Mouse (Mus musculus) spleen, adult 2 months (tissue): ENCODE measurements at regions not wholly inside any gene's neighbourhood (a gene's known extent, or its start where the extent isn't known, plus 50 kb on each side); places are given as distances from the start of the nearest gene placed in this dataset.

Source experiments
- DNase-seq, 2 experiments: peaks; one replicate each; pipeline versions ENCODE4 v3.0.0 to v3.0.0-alpha.2; 2012 to 2021; ENCODE audit warnings: low spot score in 2 of 2, low read depth in 1 of 2
- H3K27ac ChIP-seq: fragments of 200-500 bp; 2 replicates; pipeline ENCODE4 v1.5.1; 2012; ENCODE audit warnings: low read length, inconsistent platforms; ENCODE audit not compliant: insufficient read depth
- H3K27me3 ChIP-seq: fragments of 200-500 bp; 2 replicates; pipeline ENCODE4 v1.6.1; 2012; ENCODE audit warnings: mild to moderate bottlenecking, moderate library complexity, low read length, inconsistent platforms; ENCODE audit not compliant: control insufficient read depth, insufficient read depth
- H3K36me3 ChIP-seq: fragments of 200-500 bp; 2 replicates; pipeline ENCODE4 v1.6.1; 2012; ENCODE audit warnings: mild to moderate bottlenecking, low read length, inconsistent platforms; ENCODE audit not compliant: control insufficient read depth, insufficient read depth
- H3K4me1 ChIP-seq: fragments of 200-500 bp; 2 replicates; pipeline ENCODE4 v1.6.1; 2011; ENCODE audit warnings: inconsistent platforms; ENCODE audit not compliant: control insufficient read depth, insufficient read depth, insufficient read length
- H3K4me3 ChIP-seq: fragments of 200-500 bp; 2 replicates; pipeline ENCODE4 v1.5.1; 2011; ENCODE audit warnings: mild to moderate bottlenecking, inconsistent platforms; ENCODE audit not compliant: insufficient read depth, insufficient read length; ENCODE audit errors: extremely low read depth
- CTCF ChIP-seq: fragments of 200-500 bp; IDR thresholded peaks from 2 replicates; pipeline ENCODE4 v1.5.1; 2011; ENCODE audit warnings: mild to moderate bottlenecking, inconsistent platforms; ENCODE audit not compliant: insufficient read depth, insufficient read length, insufficient replicate concordance; ENCODE audit errors: extremely low read depth
- POLR2A ChIP-seq: fragments of 200-500 bp; IDR thresholded peaks from 2 replicates; pipeline ENCODE4 v1.6.1; 2011; ENCODE audit warnings: low read depth, low read length, inconsistent platforms
- WGBS: fragments of 180-500 bp; shearing (Covaris S2); methylation state at CpG from one replicate; pipeline ENCODE4 v1.1.7; 2018; 5-methylcytosine and 5-hydroxymethylcytosine counted together

- 8% methylated on average over 3 of the region's 3 CpGs for WGBS
- no peak for DNase-seq
- Histone ChIP-seq H3K4me3 (no peak overlapping the region), H3K27me3 (no peaks in the 10 kb centered on the region), H3K27ac (no peak overlapping the region), H3K4me1 (no peaks in the 10 kb centered on the region), H3K36me3 (no peaks in the 10 kb centered on the region)
- TF ChIP-seq POLR2A (no peak), CTCF (no peak)
These were observed 840.3 kb upstream of the Marcks start for GRCm38 (mm10) chr10:37978899-37979539.

DNA sequence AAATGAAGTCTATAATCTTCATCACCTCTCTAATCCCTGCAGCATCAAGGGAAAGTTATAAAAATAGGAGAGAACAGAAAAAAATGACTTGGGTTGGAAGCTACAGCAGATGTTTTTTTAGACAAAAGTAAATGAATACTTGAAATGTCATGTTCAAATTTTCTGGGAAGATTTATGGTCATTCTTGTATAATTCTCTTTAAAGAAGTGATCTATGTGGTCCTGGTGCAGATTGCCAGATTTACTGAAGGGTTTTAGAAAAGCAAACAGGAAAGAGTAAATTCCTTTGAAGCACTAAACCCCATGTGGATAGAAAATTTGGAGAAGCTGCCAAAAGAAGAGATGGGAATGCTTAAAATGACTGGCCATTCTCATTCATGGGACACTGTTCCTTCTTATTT is 821.3 kb upstream of the Marcks start:
- Histone ChIP-seq H3K27ac (no peak overlapping the region), H3K4me1 (no peaks in the 10 kb centered on the region), H3K27me3 (no peaks in the 10 kb centered on the region), H3K36me3 (no peaks in the 10 kb centered on the region), H3K4me3 (no peak overlapping the region)
- no peak for DNase-seq
- TF ChIP-seq CTCF, result no peak
- no peak for TF ChIP-seq POLR2A

DNA sequence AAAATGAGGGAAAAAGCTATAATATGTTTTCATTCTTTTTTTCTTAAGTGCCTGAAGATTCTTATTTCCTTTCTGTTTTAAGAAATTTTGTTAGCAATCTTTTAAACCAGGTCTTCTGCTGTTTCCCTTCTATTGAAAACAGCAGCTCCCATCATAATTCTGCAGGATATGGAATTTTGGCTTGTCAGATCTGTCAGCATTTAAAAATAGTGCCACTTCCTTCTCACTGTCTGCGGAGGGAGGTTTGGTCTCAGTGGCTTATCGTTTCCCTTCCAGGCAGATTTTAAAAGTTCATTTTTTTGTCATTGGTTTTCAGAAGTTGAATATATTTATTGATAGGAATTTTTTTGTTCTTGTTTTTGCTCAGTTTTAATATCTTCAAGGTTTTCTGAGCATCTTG is 776.1 kb upstream of the Marcks start:
- WGBS, result 24% methylated on average over 2 of the region's 2 CpGs
- TF ChIP-seq CTCF (no peak), POLR2A (no peak)
- DNase-seq, result no peak

GRCm38 (mm10) chr10:37911669-37912068 is 772.9 kb upstream of the Marcks start:
- no peaks in the 10 kb centered on the region for H3K27me3 ChIP-seq
- H3K36me3 ChIP-seq, result no peaks in the 10 kb centered on the region
- no peak for DNase-seq
- H3K4me3 ChIP-seq, result no peak overlapping the region
- TF ChIP-seq POLR2A, result no peak
- TF ChIP-seq CTCF, result no peak
- H3K4me1 ChIP-seq, result no peaks in the 10 kb centered on the region
- H3K27ac ChIP-seq, result no peak overlapping the region

More for the DNA sequence above, 776.1 kb upstream of the Marcks start:
- H3K4me3 ChIP-seq, result no peak overlapping the region
- no peaks in the 10 kb centered on the region for H3K4me1 ChIP-seq
- no peak overlapping the region for H3K27ac ChIP-seq
- H3K36me3 ChIP-seq, result no peaks in the 10 kb centered on the region
- no peaks in the 10 kb centered on the region for H3K27me3 ChIP-seq

- no peak overlapping the region for H3K27ac ChIP-seq
- no peak overlapping the region for H3K4me3 ChIP-seq
- H3K27me3 ChIP-seq, result no peaks in the 10 kb centered on the region
- TF ChIP-seq POLR2A, result no peak
- TF ChIP-seq CTCF, result no peak
- H3K36me3 ChIP-seq, result no peaks in the 10 kb centered on the region
- no peak for DNase-seq
- no peaks in the 10 kb centered on the region for H3K4me1 ChIP-seq
- 83% methylated on average over 2 of the region's 2 CpGs for WGBS
These were observed 769.6 kb upstream of the Marcks start for GRCm38 (mm10) chr10:37908276-37908675.

DNA sequence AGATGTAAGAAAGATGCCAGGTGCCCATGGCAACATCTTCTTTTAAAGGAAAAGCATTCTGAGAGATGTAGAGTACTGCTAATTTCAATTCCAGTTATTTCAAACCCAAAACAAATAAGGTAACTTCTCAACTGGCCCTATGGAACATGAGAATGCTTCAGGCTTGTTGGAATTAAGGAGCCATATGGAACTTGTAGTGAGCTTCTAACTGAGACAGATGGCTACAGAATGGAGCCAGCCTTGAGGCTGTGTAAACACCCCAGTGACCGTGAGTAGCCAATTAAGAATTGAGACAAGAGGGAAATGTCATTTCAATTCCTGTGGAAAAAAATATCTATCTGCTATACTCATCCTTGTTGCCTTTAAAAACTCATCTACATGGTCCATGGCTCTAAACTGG is 769.0 kb upstream of the Marcks start:
- no peaks in the 10 kb centered on the region for H3K4me1 ChIP-seq
- no peak for TF ChIP-seq POLR2A
- no peak for TF ChIP-seq CTCF
- no peaks in the 10 kb centered on the region for H3K36me3 ChIP-seq
- H3K4me3 ChIP-seq, result no peak overlapping the region
- no peak overlapping the region for H3K27ac ChIP-seq
- no peaks in the 10 kb centered on the region for H3K27me3 ChIP-seq
- 78% methylated on average over 1 of the region's 1 CpGs for WGBS
- DNase-seq, result no peak

DNA sequence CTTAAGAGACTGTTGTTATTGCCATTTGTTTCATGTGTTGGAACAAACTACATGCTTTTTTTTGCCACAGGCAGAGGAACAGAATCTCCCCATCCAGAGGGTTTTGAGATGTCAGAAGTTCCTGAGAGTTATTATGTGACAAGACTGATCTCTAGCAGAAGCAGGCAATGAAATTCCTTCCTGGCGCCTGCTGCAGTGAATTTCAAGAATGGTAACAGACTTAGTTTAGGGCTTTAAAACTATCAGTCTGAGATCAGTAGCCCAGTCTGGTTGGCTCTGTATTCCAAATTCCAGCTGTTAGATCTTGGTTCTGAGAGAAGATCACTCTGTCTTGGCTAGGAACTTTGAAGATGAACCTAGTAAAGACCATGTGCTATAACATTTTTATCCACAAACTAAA is 749.2 kb upstream of the Marcks start:
- no peak for TF ChIP-seq CTCF
- TF ChIP-seq POLR2A, result no peak
- no peak for DNase-seq
- H3K27me3 ChIP-seq, result no peaks in the 10 kb centered on the region
- 90% methylated on average over 1 of the region's 1 CpGs for WGBS
- H3K4me3 ChIP-seq, result no peak overlapping the region
- H3K4me1 ChIP-seq, result no peaks in the 10 kb centered on the region
- no peaks in the 10 kb centered on the region for H3K36me3 ChIP-seq
- no peak overlapping the region for H3K27ac ChIP-seq
